Mouse (Mus musculus): Measurements from ENCODE around the gene Gm48552. TPM values are rescaled to one million over a fixed set of nuclear protein-coding genes. Genes with fewer than 3 reads are reported as not detected.

Gene Gm48552
- polyA plus RNA-seq, 1 experiment from 2014 or later = 0.61 TPM

GRCm38 (mm10) chr10:81423476-81424245 lies 34.9 kb downstream of the Gm48552 start:
- peak overlapping the region; percentile 69; the same call in 1 of the 2 replicates for H3K27ac ChIP-seq (ENCODE audit: low read depth, low read length)
- peaks cover 23% of the 10 kb centered on the region for H3K4me1 ChIP-seq (ENCODE audit: control insufficient read depth, insufficient read depth, low read length)
- no peak for ATAC-seq (ENCODE audit: low FRiP score, low TSS enrichment)
- no peaks in the 10 kb centered on the region for H3K27me3 ChIP-seq (ENCODE audit: control insufficient read depth, insufficient read depth, low read length)
- H3K9ac ChIP-seq (ENCODE audit: low read depth, low read length) = peak overlapping the region; percentile 79; the same call in 1 of the 2 replicates
- H3K4me3 ChIP-seq (ENCODE audit: low read length) = peak overlapping the region; percentile 71; the same call in 1 of the 2 replicates
- no peaks in the 10 kb centered on the region for H3K9me3 ChIP-seq (ENCODE audit: control insufficient read depth, low read length)
- WGBS = 62% methylated on average over 4 of the region's 4 CpGs
- H3K36me3 ChIP-seq (ENCODE audit: control insufficient read depth, insufficient read depth, low read length) = peaks cover 9% of the 10 kb centered on the region; the same call in 1 of the 2 replicates
- peak overlapping the region; percentile 63 for H3K4me2 ChIP-seq (replicated peaks; ENCODE audit: low read depth, low read length)

DNA sequence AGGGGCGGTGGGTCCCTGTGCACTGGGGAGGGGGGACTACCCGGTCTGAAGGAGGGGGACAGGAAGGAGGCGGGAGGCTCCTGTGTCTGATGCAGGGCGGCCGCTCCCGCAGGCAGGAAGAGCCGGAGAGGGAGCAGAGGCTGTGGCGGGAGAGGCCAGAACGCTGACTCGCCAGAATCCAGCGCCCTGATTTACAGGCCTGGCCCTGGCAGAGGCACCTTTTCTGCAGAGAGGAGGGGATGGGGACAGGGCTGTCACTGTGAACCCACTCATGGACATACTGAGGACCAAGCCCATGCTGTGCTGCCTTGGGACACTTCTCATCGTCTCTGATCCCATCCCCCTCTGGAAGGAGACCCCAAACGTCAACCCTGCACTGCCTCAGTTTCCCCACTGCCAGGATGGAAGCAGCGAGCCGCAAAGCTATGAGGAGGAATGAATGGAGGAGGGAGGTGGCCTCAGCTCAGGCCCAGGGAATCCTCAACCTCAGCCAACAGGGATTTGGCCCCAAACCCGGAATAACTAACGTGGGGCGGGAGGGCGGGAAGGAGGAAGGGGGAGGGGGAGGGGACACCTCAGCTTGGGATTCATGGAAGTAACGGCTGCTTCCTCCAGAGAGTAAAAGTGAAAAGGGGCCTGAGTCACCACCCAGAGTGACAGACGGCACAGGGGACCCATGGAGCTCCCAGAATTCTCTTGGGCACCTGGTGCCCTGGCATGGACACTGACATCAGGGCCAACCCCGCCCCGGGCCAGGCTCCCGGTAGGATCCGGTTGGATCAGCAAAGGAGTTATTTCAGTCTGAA lies 35.6 kb downstream of the Gm48552 start:
- H3K27me3 ChIP-seq (ENCODE audit: control insufficient read depth, insufficient read depth, low read length) = no peaks in the 10 kb centered on the region
- peak overlapping the region; percentile 71 for H3K4me3 ChIP-seq (ENCODE audit: low read length)
- WGBS = 2% methylated on average over 25 of the region's 25 CpGs
- H3K4me2 ChIP-seq (replicated peaks; ENCODE audit: low read depth, low read length) = peak overlapping the region; percentile 63
- ATAC-seq (ENCODE audit: low FRiP score, low TSS enrichment) = peak; percentile 28
- H3K9me3 ChIP-seq (ENCODE audit: control insufficient read depth, low read length) = no peaks in the 10 kb centered on the region
- peak overlapping the region; percentile 69; the same call in 1 of the 2 replicates for H3K27ac ChIP-seq (ENCODE audit: low read depth, low read length)
- peaks cover 22% of the 10 kb centered on the region for H3K4me1 ChIP-seq (ENCODE audit: control insufficient read depth, insufficient read depth, low read length)
- peak overlapping the region; percentile 79 for H3K9ac ChIP-seq (ENCODE audit: low read depth, low read length)
- H3K36me3 ChIP-seq (ENCODE audit: control insufficient read depth, insufficient read depth, low read length) = peaks cover 9% of the 10 kb centered on the region; the same call in 1 of the 2 replicates

DNA sequence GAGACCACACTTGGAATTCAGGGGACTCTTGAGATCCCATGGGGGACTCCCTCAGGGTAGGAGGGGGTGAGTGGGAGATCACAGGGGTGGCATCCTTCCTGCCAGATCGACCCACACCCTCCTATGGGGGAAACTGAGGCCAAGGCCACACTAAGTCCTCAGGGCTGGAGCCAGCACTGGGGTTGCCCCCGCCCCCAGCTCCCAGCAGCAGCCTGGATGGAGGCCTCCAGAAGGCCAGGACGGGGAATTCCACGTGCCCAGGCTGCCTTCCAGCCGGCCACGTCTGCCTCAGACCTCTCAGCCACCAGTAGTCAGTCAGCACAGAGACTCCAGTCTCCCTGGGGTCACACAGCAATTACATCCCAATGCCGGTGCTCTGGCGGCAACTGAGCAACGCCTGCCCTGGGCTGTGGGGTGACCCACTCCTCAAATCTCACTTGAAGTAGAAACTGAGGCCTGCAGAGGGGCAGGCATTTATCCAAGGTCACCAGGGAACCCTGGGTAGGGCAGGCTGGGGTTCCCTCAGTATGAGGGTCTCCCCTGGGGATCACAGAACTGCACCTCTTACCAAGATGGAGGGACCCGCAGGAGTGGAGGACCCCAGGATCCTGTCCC lies 36.5 kb downstream of the Gm48552 start:
- Histone ChIP-seq H3K9me3 (ENCODE audit: control insufficient read depth, low read length) (no peaks in the 10 kb centered on the region), H3K9ac (ENCODE audit: low read depth, low read length) (peak overlapping the region; percentile 79; the same call in 1 of the 2 replicates), H3K4me3 (ENCODE audit: low read length) (peak overlapping the region; percentile 71), H3K27ac (ENCODE audit: low read depth, low read length) (peak overlapping the region; percentile 56; the same call in 1 of the 2 replicates), H3K36me3 (ENCODE audit: control insufficient read depth, insufficient read depth, low read length) (peaks cover 2% of the 10 kb centered on the region; the same call in 1 of the 2 replicates), H3K27me3 (ENCODE audit: control insufficient read depth, insufficient read depth, low read length) (no peaks in the 10 kb centered on the region), H3K4me1 (ENCODE audit: control insufficient read depth, insufficient read depth, low read length) (peaks cover 25% of the 10 kb centered on the region), H3K4me2 (replicated peaks; ENCODE audit: low read depth, low read length) (peak overlapping the region; percentile 63)
- ATAC-seq (ENCODE audit: low FRiP score, low TSS enrichment) = no peak
- 29% methylated on average over 9 of the region's 10 CpGs for WGBS

DNA sequence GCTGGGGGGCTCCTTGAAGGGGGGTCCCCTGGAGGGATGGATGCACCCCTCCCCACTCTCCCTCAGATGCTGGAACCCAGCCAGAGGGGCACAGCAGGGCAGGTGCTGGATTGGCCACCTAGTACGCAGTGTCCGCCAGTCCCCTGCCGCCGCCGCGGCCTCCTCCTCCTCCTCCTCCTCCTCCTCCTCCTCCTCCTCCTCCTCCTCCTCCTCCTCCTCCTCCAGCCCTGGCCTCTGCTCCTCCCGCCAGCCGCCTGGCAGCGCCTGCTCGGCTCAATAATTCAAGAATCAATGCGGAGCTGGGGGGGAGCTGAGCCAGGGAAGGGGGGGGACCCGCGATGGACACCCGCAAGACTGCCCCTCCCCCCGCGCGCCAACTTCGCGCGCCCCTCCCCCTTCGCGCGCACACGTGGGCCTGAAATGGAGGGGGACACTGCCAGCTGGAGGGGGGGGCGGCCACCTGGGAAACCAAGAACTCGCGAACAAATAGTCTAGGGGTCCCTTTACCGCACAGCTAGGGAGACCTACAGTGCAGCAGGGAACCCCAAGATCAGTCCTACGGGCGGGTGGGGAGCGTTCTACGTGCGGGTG lies 37.4 kb downstream of the Gm48552 start:
- no peaks in the 10 kb centered on the region for H3K36me3 ChIP-seq (ENCODE audit: control insufficient read depth, insufficient read depth, low read length)
- H3K27ac ChIP-seq (ENCODE audit: low read depth, low read length) = no peak overlapping the region; the same call in 1 of the 2 replicates
- peak overlapping the region; percentile 79 for H3K9ac ChIP-seq (ENCODE audit: low read depth, low read length)
- H3K4me2 ChIP-seq (replicated peaks; ENCODE audit: low read depth, low read length) = peak overlapping the region; percentile 63
- no peaks in the 10 kb centered on the region for H3K27me3 ChIP-seq (ENCODE audit: control insufficient read depth, insufficient read depth, low read length)
- peak overlapping the region; percentile 71 for H3K4me3 ChIP-seq (ENCODE audit: low read length)
- no peaks in the 10 kb centered on the region for H3K9me3 ChIP-seq (ENCODE audit: control insufficient read depth, low read length)
- WGBS = under 1% methylated on average over 23 of the region's 33 CpGs
- peaks cover 25% of the 10 kb centered on the region for H3K4me1 ChIP-seq (ENCODE audit: control insufficient read depth, insufficient read depth, low read length)
- no peak for ATAC-seq (ENCODE audit: low FRiP score, low TSS enrichment)

DNA sequence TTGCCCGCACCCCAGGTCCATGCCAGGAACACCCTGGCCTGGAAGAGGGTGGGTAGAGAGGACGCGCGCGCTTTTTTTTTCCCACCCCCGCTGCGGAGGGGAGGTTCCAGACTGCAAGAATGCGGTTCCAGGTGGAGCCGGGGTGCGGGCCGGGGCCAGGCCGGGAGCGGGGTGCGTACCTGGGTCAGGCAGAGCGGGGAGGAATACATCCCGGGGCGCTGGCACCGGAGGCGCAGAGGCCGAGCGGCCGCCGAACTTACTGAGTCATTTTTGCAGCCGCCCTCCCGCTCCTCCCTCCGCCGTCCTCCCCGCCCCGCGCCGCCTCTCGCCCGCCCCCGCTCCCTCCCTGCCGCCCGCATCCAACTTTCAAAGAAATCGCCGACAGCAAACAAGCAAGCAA lies 38.1 kb downstream of the Gm48552 start:
- 2% methylated on average over 36 of the region's 38 CpGs for WGBS
- H3K27ac ChIP-seq (ENCODE audit: low read depth, low read length) = no peak overlapping the region; the same call in 1 of the 2 replicates

DNA sequence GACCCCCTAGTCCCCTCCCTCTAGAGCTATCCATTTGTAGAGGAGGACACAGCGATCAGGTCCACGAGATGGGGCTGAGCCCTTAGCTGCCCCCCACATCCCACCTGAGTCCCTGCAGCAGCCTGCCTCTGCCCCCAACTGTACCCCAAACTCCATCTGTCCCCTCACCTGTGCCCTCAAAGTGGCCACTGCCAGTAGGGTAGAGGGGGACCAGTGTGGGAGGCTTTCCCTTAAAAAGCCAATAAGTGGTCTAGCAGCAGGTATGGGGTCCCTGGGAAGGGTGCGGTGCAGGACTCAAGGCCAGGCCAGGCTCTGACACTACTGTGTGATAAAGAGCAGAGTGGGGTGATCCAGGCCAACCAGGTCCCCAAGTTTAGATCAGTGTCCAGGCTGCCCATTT lies 38.5 kb downstream of the Gm48552 start:
- Histone ChIP-seq H3K36me3 (ENCODE audit: control insufficient read depth, insufficient read depth, low read length) (no peaks in the 10 kb centered on the region), H3K9me3 (ENCODE audit: control insufficient read depth, low read length) (no peaks in the 10 kb centered on the region), H3K4me3 (ENCODE audit: low read length) (peak overlapping the region; percentile 71), H3K27ac (ENCODE audit: low read depth, low read length) (no peak overlapping the region), H3K4me2 (replicated peaks; ENCODE audit: low read depth, low read length) (peak overlapping the region; percentile 63), H3K27me3 (ENCODE audit: control insufficient read depth, insufficient read depth, low read length) (no peaks in the 10 kb centered on the region), H3K9ac (ENCODE audit: low read depth, low read length) (peak overlapping the region; percentile 79), H3K4me1 (ENCODE audit: control insufficient read depth, insufficient read depth, low read length) (peaks cover 31% of the 10 kb centered on the region)
- 28% methylated on average over 3 of the region's 3 CpGs for WGBS
- ATAC-seq (ENCODE audit: low FRiP score, low TSS enrichment) = no peak

More for the DNA sequence above, 38.1 kb downstream of the Gm48552 start:
- Histone ChIP-seq H3K27me3 (ENCODE audit: control insufficient read depth, insufficient read depth, low read length) (no peaks in the 10 kb centered on the region), H3K4me1 (ENCODE audit: control insufficient read depth, insufficient read depth, low read length) (peaks cover 31% of the 10 kb centered on the region), H3K4me3 (ENCODE audit: low read length) (peak overlapping the region; percentile 71), H3K4me2 (replicated peaks; ENCODE audit: low read depth, low read length) (peak overlapping the region; percentile 63), H3K9me3 (ENCODE audit: control insufficient read depth, low read length) (no peaks in the 10 kb centered on the region), H3K9ac (ENCODE audit: low read depth, low read length) (peak overlapping the region; percentile 79), H3K36me3 (ENCODE audit: control insufficient read depth, insufficient read depth, low read length) (no peaks in the 10 kb centered on the region)
- ATAC-seq (ENCODE audit: low FRiP score, low TSS enrichment) = no peak

GRCm38 (mm10) chr10:81427804-81428506 lies 39.1 kb downstream of the Gm48552 start:
- H3K4me1 ChIP-seq (ENCODE audit: control insufficient read depth, insufficient read depth, low read length) = peaks cover 31% of the 10 kb centered on the region
- WGBS = 78% methylated on average over 8 of the region's 8 CpGs
- no peak overlapping the region for H3K9ac ChIP-seq (ENCODE audit: low read depth, low read length)
- no peak overlapping the region for H3K4me2 ChIP-seq (replicated peaks; ENCODE audit: low read depth, low read length)
- ATAC-seq (ENCODE audit: low FRiP score, low TSS enrichment) = no peak
- no peak overlapping the region for H3K4me3 ChIP-seq (ENCODE audit: low read length)
- H3K36me3 ChIP-seq (ENCODE audit: control insufficient read depth, insufficient read depth, low read length) = no peaks in the 10 kb centered on the region
- H3K9me3 ChIP-seq (ENCODE audit: control insufficient read depth, low read length) = no peaks in the 10 kb centered on the region
- no peaks in the 10 kb centered on the region for H3K27me3 ChIP-seq (ENCODE audit: control insufficient read depth, insufficient read depth, low read length)
- no peak overlapping the region for H3K27ac ChIP-seq (ENCODE audit: low read depth, low read length)

- no peaks in the 10 kb centered on the region for H3K9me3 ChIP-seq (ENCODE audit: control insufficient read depth, low read length)
- 89% methylated on average over 7 of the region's 7 CpGs for WGBS
- H3K4me3 ChIP-seq (ENCODE audit: low read length) = no peak overlapping the region
- H3K27me3 ChIP-seq (ENCODE audit: control insufficient read depth, insufficient read depth, low read length) = no peaks in the 10 kb centered on the region
- no peak overlapping the region for H3K27ac ChIP-seq (ENCODE audit: low read depth, low read length)
- H3K4me2 ChIP-seq (replicated peaks; ENCODE audit: low read depth, low read length) = no peak overlapping the region
- peaks cover 35% of the 10 kb centered on the region for H3K4me1 ChIP-seq (ENCODE audit: control insufficient read depth, insufficient read depth, low read length)
- H3K9ac ChIP-seq (ENCODE audit: low read depth, low read length) = no peak overlapping the region
- no peaks in the 10 kb centered on the region for H3K36me3 ChIP-seq (ENCODE audit: control insufficient read depth, insufficient read depth, low read length)
- ATAC-seq (ENCODE audit: low FRiP score, low TSS enrichment) = no peak
Measured at GRCm38 (mm10) chr10:81428507-81428870, 39.7 kb downstream of the Gm48552 start.
